Mouse (Mus musculus) regulatory T cell (primary cell): Measurements from ENCODE around the gene Zfp69.

Experiments used
- in situ Hi-C: fragments of 300-600 bp; cut with MboI, MseI; formaldehyde crosslinking; loops from one replicate; pipeline ENCODE4 v1.15.1; 2025; ENCODE audit warnings: high pct_unique_total_duplicates

Gene Zfp69

GRCm38 (mm10) chr4:120951428-120951973, at the start of gene Zfp69:
Gene Zfp69 (minus strand): TSS chr4:120951699.
- in situ Hi-C loops, result no loop called here

GRCm38 (mm10) chr4:121001042-121001441, 49.5 kb upstream of the Zfp69 start:
- in situ Hi-C loops, result loop anchor here (25.0 kb wide), 1 partner anchor 1861 kb away; no protein-coding TSS in a partner anchor

GRCm38 (mm10) chr4:120995911-120996310, 44.4 kb upstream of the Zfp69 start:
- in situ Hi-C loops, result no loop called here

GRCm38 (mm10) chr4:120993025-120993424, 41.5 kb upstream of the Zfp69 start:
- in situ Hi-C loops, result no loop called here

GRCm38 (mm10) chr4:120992284-120992683, 40.8 kb upstream of the Zfp69 start:
- in situ Hi-C loops, result no loop called here

- in situ Hi-C loops, result loop anchor here (5.0 kb wide), 1 partner anchor 45 kb away; no protein-coding TSS in a partner anchor
Measured at GRCm38 (mm10) chr4:120987319-120987718, 35.8 kb upstream of the Zfp69 start.

GRCm38 (mm10) chr4:120986446-120986845, 34.9 kb upstream of the Zfp69 start:
- in situ Hi-C loops, result loop anchor here (5.0 kb wide), 1 partner anchor 46 kb away; no protein-coding TSS in a partner anchor

- in situ Hi-C loops, result no loop called here
Measured at GRCm38 (mm10) chr4:120978221-120978620, 26.7 kb upstream of the Zfp69 start.

GRCm38 (mm10) chr4:120975428-120975734, 23.9 kb upstream of the Zfp69 start:
- in situ Hi-C loops, result no loop called here

GRCm38 (mm10) chr4:120974711-120975427, 23.4 kb upstream of the Zfp69 start:
- in situ Hi-C loops, result no loop called here

- in situ Hi-C loops, result no loop called here
Measured at GRCm38 (mm10) chr4:120971842-120972241, 20.3 kb upstream of the Zfp69 start.

- in situ Hi-C loops, result loop anchor here (5.0 kb wide), 1 partner anchor 37 kb away; no protein-coding TSS in a partner anchor
Measured at GRCm38 (mm10) chr4:120969382-120970146, 18.1 kb upstream of the Zfp69 start.

- in situ Hi-C loops, result loop anchor here (5.0 kb wide), 1 partner anchor 36 kb away; no protein-coding TSS in a partner anchor
Measured at GRCm38 (mm10) chr4:120968486-120968885, 17.0 kb upstream of the Zfp69 start.

GRCm38 (mm10) chr4:120955586-120955985, 4.1 kb upstream of the Zfp69 start:
- in situ Hi-C loops, result no loop called here

GRCm38 (mm10) chr4:120953667-120954066, 2.2 kb upstream of the Zfp69 start:
- in situ Hi-C loops, result no loop called here

- in situ Hi-C loops, result no loop called here
Measured at GRCm38 (mm10) chr4:120953038-120953437, 1.5 kb upstream of the Zfp69 start.

GRCm38 (mm10) chr4:120952163-120952562, 664 bp upstream of the Zfp69 start:
- in situ Hi-C loops, result no loop called here

GRCm38 (mm10) chr4:120950763-120951427, 604 bp downstream of the Zfp69 start:
- in situ Hi-C loops, result no loop called here

GRCm38 (mm10) chr4:120948938-120949337, 2.6 kb downstream of the Zfp69 start:
- in situ Hi-C loops, result no loop called here

- in situ Hi-C loops, result no loop called here
Measured at GRCm38 (mm10) chr4:120935006-120935405, 16.5 kb downstream of the Zfp69 start.

- in situ Hi-C loops, result loop anchor here (5.0 kb wide), 1 partner anchor 37 kb away; no protein-coding TSS in a partner anchor
Measured at GRCm38 (mm10) chr4:120930736-120931135, 20.8 kb downstream of the Zfp69 start.

- in situ Hi-C loops, result no loop called here
Measured at GRCm38 (mm10) chr4:120928686-120929085, 22.8 kb downstream of the Zfp69 start.
